Mouse (Mus musculus) CD4-positive helper T cell, adult 2 months (primary cell): Measurements from ENCODE around the gene Mllt3.

Experiments used
- DNase-seq: peaks from one replicate; pipeline ENCODE4 v3.0.0-alpha.2; 2012; ENCODE audit warnings: low read depth, missing footprints, low spot score

Gene Mllt3

DNA sequence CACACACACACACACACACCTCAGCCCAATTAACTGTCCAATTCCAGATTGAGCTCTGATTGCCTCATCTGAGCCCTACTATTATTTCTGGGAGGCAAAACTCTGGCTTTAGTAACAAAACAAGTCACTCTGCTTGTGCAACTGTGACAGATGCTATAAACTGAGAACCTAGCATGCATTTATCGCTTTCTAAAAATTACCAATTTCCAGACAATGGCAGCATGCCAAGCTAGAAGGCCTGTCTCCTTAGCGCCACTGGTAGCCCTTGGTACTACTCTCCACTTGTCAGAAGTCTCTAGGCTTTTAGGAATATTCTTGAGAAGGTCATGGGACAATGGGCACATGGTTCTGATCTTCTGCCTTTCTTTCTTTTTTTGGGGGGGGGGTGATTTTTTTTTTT lies 257.4 kb downstream of the Mllt3 start:
- no peak for DNase-seq

DNA sequence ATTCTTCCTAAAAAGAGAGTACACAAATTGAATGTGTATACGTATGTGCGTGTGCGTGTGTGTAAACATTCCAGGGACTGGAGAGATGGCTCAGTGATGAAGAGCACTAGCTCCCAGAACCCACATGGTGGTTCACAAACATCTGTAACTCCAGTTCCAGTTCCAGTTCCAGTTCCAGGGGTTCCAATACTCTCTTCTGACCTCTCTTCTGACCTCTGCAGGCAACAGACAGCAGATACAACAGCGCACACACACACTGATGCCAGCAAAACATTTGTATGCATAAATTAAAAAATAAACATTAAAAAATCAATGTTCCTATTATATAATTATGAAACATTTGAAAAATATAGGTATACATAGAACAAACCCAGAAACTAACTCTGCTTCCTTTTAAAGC lies 258.6 kb downstream of the Mllt3 start:
- no peak for DNase-seq

DNA sequence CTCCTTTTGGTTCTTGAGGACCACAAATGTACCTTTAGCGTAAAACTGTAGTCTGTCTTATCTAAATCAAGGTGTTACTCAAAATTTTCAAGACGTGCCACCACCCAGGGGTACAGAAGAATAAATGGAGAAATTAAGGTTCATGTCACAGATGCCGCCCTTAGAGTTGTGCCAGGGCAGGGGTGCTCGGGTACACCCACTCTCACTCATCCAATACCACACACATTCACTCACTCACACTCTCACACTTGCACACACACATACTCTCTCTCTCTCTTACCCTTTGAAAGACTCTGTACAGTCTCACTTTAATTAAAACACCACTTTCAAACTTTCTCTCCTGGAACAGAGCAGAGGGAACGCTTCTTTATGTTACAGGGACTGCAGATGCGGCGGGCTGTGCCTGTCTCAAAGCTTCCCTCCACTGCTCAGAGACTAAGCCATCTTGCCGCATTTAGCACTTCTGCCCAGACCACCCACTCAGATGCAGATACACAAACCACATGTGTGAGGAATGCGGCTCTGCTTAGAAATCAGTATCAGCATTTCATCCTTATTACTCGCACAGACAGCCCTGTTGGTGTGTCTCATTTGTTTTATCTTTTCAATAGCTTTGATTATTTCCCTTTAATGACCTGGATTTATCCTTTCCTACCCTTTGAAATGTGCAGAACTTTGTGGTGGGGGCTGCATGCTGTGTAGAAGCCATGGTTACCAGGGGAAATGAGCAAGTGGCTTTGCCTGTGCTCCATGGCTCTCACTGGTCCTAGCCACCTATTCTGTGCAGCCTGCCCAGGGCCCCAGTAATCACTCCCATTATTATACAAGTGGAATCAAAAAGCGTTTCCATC lies 265.2 kb downstream of the Mllt3 start:
- DNase-seq = no peak

DNA sequence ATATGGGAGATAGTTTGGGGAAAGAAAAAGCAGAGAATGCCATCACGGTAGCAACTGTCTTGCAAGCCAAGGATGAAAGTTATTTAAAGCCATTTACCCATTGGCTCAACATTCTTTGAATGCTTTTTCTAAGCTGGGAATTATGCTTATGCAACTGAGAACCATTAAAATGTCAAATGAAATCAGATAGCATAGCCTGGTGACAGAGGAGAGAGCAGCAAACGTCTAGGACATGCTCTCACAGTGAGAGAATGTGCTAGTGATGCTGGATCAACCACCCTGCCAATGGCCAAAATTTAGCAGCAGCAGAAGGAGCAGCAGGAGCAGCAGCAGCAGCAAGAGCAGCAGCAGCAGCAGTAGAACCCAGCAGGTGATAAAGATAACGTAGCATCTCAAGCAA lies 267.4 kb downstream of the Mllt3 start:
- DNase-seq = no peak

DNA sequence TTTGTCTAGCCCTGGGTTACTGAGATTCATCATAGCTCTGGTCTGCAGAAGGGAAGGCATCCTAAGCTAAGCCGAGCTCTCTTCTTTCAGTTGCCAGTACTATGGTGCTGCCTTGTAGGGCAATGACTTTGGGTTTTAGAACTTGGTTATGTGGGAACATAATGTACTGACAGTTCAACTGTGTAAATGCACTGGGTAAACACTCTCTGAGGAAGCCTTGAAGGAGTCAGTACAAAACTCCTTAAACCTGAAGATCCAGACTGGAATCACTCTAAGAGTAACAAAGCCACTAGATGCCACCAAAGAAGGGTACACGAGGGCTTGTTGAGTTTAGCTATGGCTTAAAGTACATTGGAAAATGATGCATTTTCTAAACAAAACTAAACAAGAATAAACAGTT lies 272.1 kb downstream of the Mllt3 start:
- no peak for DNase-seq

DNA sequence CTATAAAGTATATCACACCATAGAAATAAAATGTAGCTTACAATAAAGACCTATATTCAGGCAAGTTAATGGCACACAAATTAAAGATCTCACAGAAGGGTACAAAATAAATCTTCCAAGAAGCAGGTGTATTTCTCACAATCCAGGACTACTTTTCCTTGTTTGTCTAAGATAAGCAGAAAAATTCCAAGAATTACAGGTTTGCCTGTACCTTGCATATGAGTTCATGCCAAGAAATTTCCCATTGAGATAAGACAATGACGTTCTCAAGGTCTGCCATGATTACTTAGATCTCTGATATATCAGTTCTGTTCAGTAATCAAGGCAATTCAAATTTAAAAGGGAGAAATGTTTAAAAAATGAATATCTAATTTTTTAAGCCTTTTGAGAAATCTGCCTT lies 272.9 kb downstream of the Mllt3 start:
- no peak for DNase-seq

DNA sequence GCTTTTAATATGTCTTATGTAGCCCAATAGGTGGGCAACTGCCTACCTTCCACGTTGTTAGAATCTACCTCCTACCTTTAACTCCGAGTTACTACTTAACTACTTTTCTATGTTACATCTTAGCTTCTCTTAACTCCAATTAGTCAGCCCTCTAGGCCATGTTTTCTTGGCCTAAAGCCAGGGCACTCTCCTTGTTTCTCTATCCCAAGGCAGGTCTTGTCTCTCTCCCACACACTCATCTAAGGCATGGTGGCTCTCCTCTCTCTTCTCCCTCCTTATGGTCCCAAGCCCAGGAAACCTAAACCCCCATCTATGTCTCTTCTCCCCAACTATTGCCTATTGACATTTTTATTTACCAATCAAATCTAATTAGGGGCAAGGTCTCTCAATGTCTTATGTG lies 273.5 kb downstream of the Mllt3 start:
- no peak for DNase-seq

DNA sequence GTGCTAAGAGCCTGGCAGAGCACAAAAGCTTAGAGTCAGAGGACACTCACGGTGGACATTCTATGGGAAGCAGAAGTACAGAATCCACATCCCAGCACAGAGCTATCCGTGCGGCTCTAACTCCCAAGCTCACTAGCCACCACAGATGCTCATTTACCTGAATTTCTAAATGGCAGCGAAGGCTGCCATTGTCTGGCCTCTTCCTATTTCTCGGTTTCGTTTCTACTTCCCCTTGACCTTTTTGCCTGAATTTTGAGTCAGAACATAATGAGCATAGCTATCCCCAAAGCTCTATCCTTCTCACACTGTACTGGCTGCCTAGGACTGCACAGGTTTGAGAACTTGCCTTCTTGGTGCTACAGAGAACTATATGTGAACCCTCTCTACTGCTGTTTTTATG lies 274.1 kb downstream of the Mllt3 start:
- no peak for DNase-seq

DNA sequence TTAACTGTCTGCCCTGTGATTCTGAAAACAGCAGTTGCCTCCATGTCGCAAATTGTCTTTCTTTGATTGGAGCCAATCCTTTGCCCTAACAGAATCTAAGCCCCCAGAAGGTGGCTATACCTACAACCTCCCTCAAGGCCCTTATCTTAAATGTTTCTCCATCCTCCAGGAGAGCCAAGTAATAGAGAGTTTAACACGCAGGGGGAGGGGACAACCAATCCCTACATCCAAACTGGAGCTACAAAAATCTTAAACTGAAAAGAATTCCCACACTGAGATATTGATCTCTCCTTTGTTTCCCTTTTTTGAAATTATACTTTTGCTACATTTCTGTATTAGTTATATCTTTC lies 281.7 kb downstream of the Mllt3 start:
- no peak for DNase-seq

DNA sequence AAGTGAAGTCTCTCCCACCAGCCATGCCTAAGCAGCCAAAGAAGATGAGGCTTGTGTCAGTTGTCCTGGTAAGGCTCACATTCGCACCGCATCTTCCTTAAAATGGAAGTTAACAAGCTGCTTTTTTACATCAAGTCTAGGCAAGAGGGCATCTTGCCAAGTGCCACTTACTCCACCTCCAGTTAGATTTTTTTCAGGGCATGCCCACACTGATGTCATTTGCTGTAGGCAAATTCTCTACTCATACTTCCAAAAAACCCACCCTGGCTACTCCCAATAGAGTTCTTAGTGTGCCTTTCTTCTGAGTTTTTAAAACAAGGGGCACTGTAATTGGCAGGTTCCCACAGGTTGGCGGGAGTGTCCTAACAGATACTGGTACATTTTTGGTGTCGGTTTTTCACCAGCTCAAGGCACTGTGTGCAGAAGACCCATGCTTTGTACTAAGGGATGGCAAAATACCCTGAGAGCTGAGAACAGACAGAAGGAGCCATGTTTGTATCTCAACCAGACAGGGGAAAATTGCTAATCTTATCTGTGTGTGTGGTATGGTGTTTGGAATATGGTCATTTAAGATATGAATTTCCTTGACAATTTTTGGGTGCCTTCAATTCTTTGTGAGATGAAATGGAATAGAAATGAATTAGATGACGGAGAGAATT lies 282.2 kb downstream of the Mllt3 start:
- no peak for DNase-seq

DNA sequence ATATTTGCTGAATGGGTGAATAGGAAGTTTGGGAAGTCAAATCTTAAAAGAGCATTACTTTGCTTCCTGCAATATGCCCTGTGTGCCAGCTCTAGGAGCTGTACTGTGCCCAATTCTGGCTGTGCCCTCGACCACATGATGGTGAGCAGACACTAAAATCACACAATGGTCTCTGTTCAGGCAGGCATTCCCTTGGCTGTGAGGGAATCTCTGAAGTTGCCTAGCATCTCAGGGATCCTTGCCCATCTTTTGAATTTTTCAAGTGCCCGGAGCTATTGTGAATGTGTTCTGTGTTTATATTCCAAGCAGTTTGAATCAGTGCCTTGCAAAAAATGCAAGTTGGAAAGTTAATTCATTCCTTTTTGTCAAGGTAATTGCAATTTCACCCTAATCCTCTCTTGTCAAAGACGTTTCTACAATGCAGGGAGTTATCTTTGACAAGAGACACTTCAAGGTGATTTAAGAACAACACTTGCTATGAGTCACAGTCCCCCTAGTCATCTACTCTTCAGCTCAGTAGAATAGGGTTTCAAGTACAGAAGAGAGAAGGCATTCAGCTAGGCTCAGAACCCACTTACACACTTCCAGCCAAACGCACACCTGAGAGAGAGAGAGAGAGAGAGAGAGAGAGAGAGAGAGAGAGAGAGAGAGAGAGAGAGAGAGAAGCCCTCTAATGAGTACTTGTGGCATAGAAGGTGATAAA lies 283.5 kb downstream of the Mllt3 start:
- no peak for DNase-seq

DNA sequence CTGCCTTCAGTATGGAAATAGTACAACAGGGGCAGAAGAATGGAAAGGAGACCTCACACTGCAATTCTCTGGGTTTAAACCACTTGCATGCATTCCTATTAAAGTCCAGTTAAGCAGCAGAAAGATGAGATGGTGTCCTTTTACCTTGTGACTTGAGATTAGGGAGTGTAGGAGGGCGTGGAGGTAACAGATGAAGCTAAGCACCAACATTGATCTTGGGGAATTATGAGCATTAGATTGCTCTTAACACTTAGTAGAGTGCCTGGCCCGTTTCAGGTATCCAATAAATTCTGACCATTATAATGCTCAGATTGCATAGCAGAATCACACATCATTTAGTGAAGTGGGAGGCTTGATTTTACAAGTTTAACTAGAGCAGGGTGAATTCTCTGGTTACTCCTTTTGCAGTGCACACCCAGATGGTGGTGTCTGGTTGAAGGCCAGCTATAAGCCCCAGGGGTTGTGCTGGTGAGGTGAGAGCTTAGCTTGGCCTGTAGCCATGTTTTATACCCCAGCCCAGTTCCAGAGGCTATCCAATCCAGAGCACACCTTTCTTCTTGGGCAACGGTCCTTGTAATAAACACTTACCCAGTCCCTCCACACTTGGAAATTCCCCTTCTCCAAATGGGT lies 288.0 kb downstream of the Mllt3 start:
- no peak for DNase-seq

DNA sequence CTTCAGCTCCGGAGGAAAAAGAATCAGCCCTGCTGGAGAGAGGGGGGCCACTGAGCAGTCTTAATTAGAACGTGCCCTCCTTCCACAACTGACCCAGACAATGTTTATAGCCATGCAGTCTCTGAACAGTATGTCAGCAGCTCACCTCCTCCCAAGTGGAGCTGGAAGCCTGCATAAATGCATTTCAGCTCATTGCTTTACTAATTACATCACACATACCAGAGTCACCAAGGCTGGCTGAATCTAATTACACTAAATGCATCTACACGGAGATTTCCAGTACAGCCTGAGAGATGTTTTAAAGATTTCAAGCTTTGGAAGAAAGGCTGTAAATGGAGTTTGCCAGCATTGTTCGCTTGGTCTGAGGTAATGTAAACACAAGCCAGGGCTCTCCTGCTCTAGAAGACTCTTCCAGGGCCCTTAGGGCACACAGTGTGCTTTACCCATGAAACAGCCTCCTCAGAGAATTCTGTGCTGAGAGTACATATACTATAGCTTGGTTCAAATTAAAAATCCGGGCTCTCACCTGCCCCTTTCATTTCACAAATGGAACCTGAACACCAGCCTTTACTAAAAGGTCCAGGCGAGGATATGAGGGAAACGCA lies 293.5 kb downstream of the Mllt3 start:
- no peak for DNase-seq

DNA sequence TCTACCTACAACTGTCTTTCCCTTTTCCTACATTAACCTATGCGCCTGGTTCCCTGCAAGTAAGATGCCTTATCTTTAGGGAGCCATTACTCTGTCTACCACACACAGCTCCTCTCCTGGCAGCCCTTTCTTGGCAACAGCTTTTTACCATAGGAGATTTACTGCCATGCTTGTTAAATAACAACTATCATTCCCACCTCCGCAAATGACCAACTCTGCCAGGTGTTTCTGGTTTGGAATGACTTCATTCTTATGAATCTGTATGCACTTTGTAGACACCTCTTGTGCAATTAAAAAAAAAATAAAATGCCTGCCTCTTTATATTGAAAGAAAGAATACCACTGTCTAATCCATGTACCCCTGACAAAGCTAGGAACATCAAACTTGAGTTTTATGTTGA lies 294.1 kb downstream of the Mllt3 start:
- no peak for DNase-seq

DNA sequence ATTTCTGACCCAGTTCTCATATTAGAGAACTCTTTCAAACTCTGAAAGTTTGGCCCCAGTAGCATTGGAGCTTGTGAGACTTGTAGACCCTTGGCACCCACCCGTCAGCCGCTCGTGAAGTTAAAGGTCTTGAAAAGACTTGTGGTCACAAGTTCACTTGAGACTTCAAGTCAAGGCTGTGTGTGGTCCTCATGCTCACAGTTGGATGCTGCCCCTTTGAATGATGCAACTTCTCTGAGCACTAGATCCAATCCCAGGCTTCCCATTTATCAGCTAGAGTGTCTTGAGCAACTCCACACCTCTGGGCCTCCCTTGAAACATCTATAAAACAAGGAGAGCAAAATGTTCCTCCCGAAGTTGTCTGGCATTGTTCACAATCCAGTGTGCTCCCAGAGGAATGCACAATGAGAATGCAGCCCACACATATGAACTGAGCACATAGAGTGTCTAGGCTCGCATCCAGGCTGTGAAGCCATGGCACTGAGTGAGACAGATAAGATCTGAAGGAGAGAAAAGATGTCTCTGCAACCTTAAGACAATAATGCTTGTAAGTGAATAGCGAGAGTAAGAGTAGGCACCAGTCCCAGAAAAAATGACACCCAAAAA lies 295.9 kb downstream of the Mllt3 start:
- DNase-seq = no peak

DNA sequence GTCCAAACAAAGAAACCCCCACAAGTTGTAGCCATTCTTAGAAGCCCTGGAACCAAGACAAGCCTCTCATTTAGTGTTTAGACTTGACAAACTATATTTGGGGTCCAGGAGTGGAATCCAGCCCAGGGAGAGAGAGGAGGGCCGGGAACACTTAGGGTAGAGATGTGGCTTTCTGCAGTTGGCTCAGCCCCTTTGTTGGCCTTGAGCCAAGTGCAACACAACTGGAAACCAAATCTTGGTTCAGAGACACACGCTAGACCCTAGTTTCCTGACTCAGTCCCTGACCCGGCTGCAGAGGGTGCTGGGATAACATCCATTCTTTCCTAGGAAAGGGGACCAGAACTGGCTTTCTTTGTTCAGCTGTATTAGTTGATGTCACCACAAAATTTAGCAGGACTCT lies 296.4 kb downstream of the Mllt3 start:
- no peak for DNase-seq

DNA sequence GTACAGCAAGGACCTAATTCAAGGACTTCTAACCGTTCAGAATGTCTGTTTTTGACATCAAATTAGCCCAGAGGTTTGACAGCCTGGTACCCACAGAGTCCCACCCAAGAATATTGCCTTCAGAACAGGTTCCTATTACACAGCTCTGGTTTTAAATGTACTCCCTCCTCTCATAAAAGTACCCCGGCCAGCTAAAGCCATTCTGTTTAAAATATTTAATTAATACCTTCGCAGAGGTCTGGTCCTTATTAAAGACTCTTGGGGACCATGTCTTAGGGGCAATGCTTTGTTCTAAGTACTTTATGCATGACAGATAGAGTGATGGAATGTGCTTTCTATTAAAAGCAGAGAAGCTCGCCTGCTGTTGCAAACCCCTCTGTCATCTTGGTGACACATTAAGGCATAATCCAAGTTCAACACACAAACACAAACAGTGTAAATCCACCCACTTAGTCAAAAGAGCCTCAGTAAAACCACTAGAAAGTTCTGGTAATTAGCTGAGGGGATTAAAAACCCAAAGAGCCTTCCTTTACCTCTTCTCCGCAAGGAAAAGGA lies 302.0 kb downstream of the Mllt3 start:
- DNase-seq = no peak

DNA sequence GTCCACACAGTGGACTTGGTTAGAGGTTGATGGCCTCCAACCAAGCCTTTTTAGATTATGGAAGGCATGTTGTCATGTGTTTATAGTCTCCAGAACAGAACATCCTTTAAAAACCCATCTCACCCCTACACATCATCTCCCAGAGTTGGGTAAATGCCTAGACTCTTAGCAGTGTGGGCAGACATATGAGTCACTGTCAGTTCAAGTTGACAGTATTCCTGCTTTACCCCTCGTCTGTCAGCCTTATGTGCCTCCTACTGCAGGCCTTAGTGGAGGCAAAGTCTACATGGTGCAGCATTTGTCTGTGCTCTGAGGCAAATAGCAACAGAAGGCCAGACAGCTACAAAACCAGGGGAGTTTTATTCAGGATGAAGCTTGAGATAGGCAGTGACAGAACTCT lies 304.6 kb downstream of the Mllt3 start:
- no peak for DNase-seq

DNA sequence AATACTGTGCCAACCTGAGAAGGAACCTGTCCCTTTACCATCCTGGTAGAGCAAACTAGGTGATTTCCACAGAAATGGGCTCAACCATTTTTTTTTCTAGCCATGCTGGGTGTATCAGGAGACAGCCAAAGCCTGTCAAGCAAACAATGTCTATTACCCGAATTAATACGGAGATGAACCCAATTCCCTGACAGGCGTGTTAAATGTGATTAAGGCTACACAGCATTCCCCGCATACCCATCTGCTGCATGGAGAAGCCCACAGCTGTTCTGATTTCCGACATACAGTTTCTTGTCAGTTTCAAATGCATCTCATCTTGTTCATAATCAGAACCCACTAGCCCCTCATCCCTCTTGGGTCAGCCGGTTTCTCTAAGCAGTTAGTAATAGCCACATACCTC lies 309.7 kb downstream of the Mllt3 start:
- no peak for DNase-seq
